Mouse (Mus musculus) embryonic facial prominence, embryonic 14.5 days (tissue): ENCODE measurements around the gene Olfr1388. TPM values are rescaled to one million over a fixed set of nuclear protein-coding genes. Genes with fewer than 3 reads are reported as not detected.
"Not testable (repeated sequence)": the region's sequence is repeated elsewhere in the genome, so short reads cannot be mapped to it uniquely, and the experiment has no call there.

ENCODE experiments used
- ATAC-seq: fragments of 200-750 bp; cut with Nextera tagmentation; 2 replicates; pipeline ENCODE4 v1.8.0; 2017; ENCODE audit warnings: low read depth, moderate number of reproducible peaks, moderate TSS enrichment
- DNase-seq: peaks from one replicate; pipeline ENCODE4 v3.0.0-alpha.2; 2015; ENCODE audit warnings: low spot score
- H3K27ac ChIP-seq: fragments of 300-500 bp; sonication (generic); replicated peaks from 2 replicates; pipeline ENCODE4 v1.5.1; 2014; ENCODE audit warnings: low read depth, mild to moderate bottlenecking, low read length, moderate library complexity
- H3K27me3 ChIP-seq: fragments of 300-500 bp; sonication (generic); replicated peaks from 2 replicates; pipeline ENCODE4 v1.6.1; 2014; ENCODE audit warnings: low read length; ENCODE audit not compliant: control insufficient read depth, insufficient read depth
- H3K36me3 ChIP-seq: fragments of 300-500 bp; sonication (generic); 2 replicates; pipeline ENCODE4 v1.6.1; 2014; ENCODE audit warnings: low read length, mixed read lengths; ENCODE audit not compliant: control insufficient read depth, insufficient read depth
- H3K4me1 ChIP-seq: fragments of 300-500 bp; sonication (generic); 2 replicates; pipeline ENCODE4 v1.6.1; 2014; ENCODE audit warnings: antibody characterized with exemption, low read length; ENCODE audit not compliant: control insufficient read depth, insufficient read depth
- H3K4me2 ChIP-seq: fragments of 300-500 bp; sonication (generic); 2 replicates; pipeline ENCODE4 v1.6.1; 2014; ENCODE audit warnings: low read depth, mild to moderate bottlenecking, low read length, moderate library complexity, mixed read lengths
- H3K4me3 ChIP-seq: fragments of 300-500 bp; sonication (generic); 2 replicates; pipeline ENCODE4 v1.5.1; 2014; ENCODE audit warnings: low read depth, mild to moderate bottlenecking, low read length
- H3K9ac ChIP-seq: fragments of 300-500 bp; sonication (generic); 2 replicates; pipeline ENCODE4 v1.6.1; 2014; ENCODE audit warnings: low read depth, mild to moderate bottlenecking, low read length, moderate library complexity, mixed read lengths
- H3K9me3 ChIP-seq: fragments of 300-500 bp; sonication (generic); 2 replicates; pipeline ENCODE4 v1.6.1; 2016; ENCODE audit warnings: low read length; ENCODE audit not compliant: control insufficient read depth
- WGBS: fragments of 180-500 bp; shearing (Covaris S2); extraction: QIAGEN DNeasy Blood & Tissue Kit; methylation state at CpG from one replicate; pipeline ENCODE4 v1.1.7; 2014; 5-methylcytosine and 5-hydroxymethylcytosine counted together
- polyA plus RNA-seq: library from polyadenylated mRNA; unstranded; fragments of >200 nt; fragmentation: Nextera tagmentation; extraction: Ambion mirVana; gene quantifications from 2 replicates; pipeline ENCODE4 v1.2.1, GENCODE M21; 2014

Olfr1388 gene
- polyA plus RNA-seq, 1 experiment from 2014 or later, result 0.11 TPM

GRCm38 (mm10) chr11:49485973-49486372 is 49.5 kb downstream of the Olfr1388 start:
- Histone ChIP-seq H3K4me2 (no peak overlapping the region), H3K9ac (no peak overlapping the region), H3K27me3 (no peaks in the 10 kb centered on the region), H3K9me3 (no peaks in the 10 kb centered on the region), H3K27ac (no peak overlapping the region), H3K36me3 (no peaks in the 10 kb centered on the region), H3K4me3 (no peak overlapping the region), H3K4me1 (no peaks in the 10 kb centered on the region)
- 47% methylated on average over 4 of the region's 4 CpGs for WGBS
- no peak for DNase-seq
- ATAC-seq, result no peak

GRCm38 (mm10) chr11:49488770-49489169 is 52.3 kb downstream of the Olfr1388 start, which contains the start of gene Olfr1385:
Gene Olfr1385 (plus strand): TSS chr11:49489070.
- not testable (repeated sequence) for H3K27me3 ChIP-seq, H3K4me1 ChIP-seq, H3K36me3 ChIP-seq, H3K27ac ChIP-seq, H3K9ac ChIP-seq, ATAC-seq, H3K9me3 ChIP-seq, DNase-seq, H3K4me2 ChIP-seq, H3K4me3 ChIP-seq
- WGBS, result 54% methylated on average over 1 of the region's 1 CpGs

Other genes starting within 250 kb of the Olfr1388 start
- gene Btnl9, start 249.5 kb upstream of the Olfr1388 start, polyA plus RNA-seq, result 1.5 and 2.3 TPM in 2 replicates
- 40.4 and 42.0 TPM in 2 replicates for gene Zfp62, start 233.3 kb upstream of the Olfr1388 start, polyA plus RNA-seq
- 66.0 and 67.3 TPM in 2 replicates for gene Mgat1, start 192.4 kb upstream of the Olfr1388 start, polyA plus RNA-seq
- gene Olfr1393, start 158.3 kb upstream of the Olfr1388 start, polyA plus RNA-seq, result 0.10 TPM in 1 of 2 replicates, not detected in the other
- 0.07 TPM in 1 of 2 replicates, not detected in the other for gene Olfr1392, start 151.3 kb upstream of the Olfr1388 start, polyA plus RNA-seq
- not detected in 2 replicates for gene Olfr10, start 131.9 kb upstream of the Olfr1388 start, polyA plus RNA-seq
- not detected in 2 replicates for gene Olfr1391, start 113.9 kb upstream of the Olfr1388 start, polyA plus RNA-seq
- not detected in 2 replicates for gene Olfr1390, start 101.4 kb upstream of the Olfr1388 start, polyA plus RNA-seq
- gene Olfr1389, start 13.6 kb upstream of the Olfr1388 start, polyA plus RNA-seq, result 0.05 TPM in 1 of 2 replicates, not detected in the other
- gene Olfr1387, start 18.7 kb downstream of the Olfr1388 start, polyA plus RNA-seq, result 0.07 TPM in 1 of 2 replicates, not detected in the other
- gene Olfr1386, start 28.4 kb downstream of the Olfr1388 start, polyA plus RNA-seq, result 0.09 and 0.18 TPM in 2 replicates
- gene Olfr1385, start 52.4 kb downstream of the Olfr1388 start, polyA plus RNA-seq, result 0.07 TPM in 1 of 2 replicates, not detected in the other
- 0.06 TPM in 1 of 2 replicates, not detected in the other for gene Olfr1384, start 70.1 kb downstream of the Olfr1388 start, polyA plus RNA-seq
- not detected in 2 replicates for gene Olfr1383, start 83.0 kb downstream of the Olfr1388 start, polyA plus RNA-seq
- not detected in 2 replicates for gene Olfr1382, start 91.6 kb downstream of the Olfr1388 start, polyA plus RNA-seq
- gene Olfr1381, start 106.8 kb downstream of the Olfr1388 start, polyA plus RNA-seq, result not detected in 2 replicates
- not detected in 2 replicates for gene Olfr1380, start 120.3 kb downstream of the Olfr1388 start, polyA plus RNA-seq
- gene Flt4, start 172.6 kb downstream of the Olfr1388 start, polyA plus RNA-seq, result 7.2 and 7.5 TPM in 2 replicates
- gene Scgb3a1, start 227.0 kb downstream of the Olfr1388 start, polyA plus RNA-seq, result not detected in 2 replicates